Mouse (Mus musculus) bone marrow, adult 2 months (tissue): ENCODE data around the gene Pradc1.

Experiments
- CTCF ChIP-seq: fragments of 200-500 bp; IDR thresholded peaks from 2 replicates; pipeline ENCODE4 v1.5.1; 2011; ENCODE audit warnings: low read length, control low read depth; ENCODE audit not compliant: control insufficient read depth, insufficient read depth
- POLR2A ChIP-seq: fragments of 200-500 bp; IDR thresholded peaks from 2 replicates; pipeline ENCODE4 v1.6.1; 2011; ENCODE audit warnings: low read depth, mild to moderate bottlenecking, control low read depth, low read length, borderline replicate concordance; ENCODE audit not compliant: control insufficient read depth

DNA sequence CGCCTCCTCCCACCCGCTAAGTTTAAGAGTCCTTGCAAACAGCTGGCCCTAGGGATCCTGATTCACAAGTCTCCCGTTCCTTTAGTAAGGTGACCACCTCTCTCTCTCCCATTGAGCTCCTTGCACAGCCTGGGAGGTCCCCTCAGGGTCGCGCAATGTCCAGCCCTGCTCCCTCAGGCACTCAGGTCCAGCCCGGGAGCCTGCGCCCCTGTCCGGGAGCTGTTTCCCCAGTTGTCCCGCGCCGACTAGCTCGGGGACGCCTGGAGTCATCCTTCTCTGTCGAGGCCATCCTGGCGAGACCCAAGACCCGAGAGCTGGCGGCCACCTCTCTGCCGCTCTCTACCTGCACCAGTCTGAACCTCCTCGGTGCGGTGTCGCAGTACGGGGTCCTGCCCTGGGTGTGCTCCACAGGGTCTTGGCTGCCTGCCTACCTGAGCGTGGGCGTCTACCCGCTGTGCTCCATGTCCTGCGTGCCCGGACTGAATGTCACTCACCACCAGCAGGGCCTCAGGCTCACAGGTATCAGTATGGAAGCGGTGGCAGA lies 27.9 kb downstream of the Pradc1 start, which contains the start of gene Noto:
- TF ChIP-seq CTCF (no peak), POLR2A (no peak)
